Mouse (Mus musculus): ENCODE measurements around the gene Acbd4.
A peak's percentile ranks its signal among the peaks of the same experiment; 100 is the strongest.

The Acbd4 gene

GRCm38 (mm10) chr11:103093306-103093705 lies 8.2 kb upstream of the Acbd4 start:
- DNase-seq (ENCODE audit: low spot score in 2 of 2), result no peak

GRCm38 (mm10) chr11:103093862-103094833 lies 7.3 kb upstream of the Acbd4 start:
- DNase-seq (ENCODE audit: low spot score in 2 of 2), result peak in 1 of 2 experiments; percentile 75

- no peak for DNase-seq (ENCODE audit: low spot score in 2 of 2)
These were observed 6.3 kb upstream of the Acbd4 start for GRCm38 (mm10) chr11:103095107-103095670.

DNA sequence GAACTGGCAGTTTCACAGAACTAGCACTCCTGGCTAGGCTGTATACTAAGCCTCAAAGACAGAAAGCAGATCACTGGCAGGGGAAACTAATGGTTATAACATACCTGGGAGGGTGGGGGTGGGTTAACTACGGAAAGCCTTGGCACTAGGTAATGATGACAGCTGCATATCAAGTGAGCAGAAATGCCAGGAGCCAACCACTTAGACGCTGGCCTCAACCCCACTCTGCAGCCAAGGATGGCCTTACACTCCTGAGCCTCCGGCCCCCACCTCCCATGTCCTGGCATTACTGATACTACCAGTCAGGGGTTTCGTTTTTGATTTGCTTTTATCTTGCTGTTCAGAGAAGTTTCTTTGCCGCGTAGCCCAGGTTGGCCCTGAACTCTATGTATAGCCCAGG lies 5.7 kb upstream of the Acbd4 start:
- DNase-seq (ENCODE audit: low spot score in 2 of 2), result no peak

GRCm38 (mm10) chr11:103096979-103097894 lies 4.2 kb upstream of the Acbd4 start:
- no peak for DNase-seq (ENCODE audit: low spot score in 2 of 2)

DNA sequence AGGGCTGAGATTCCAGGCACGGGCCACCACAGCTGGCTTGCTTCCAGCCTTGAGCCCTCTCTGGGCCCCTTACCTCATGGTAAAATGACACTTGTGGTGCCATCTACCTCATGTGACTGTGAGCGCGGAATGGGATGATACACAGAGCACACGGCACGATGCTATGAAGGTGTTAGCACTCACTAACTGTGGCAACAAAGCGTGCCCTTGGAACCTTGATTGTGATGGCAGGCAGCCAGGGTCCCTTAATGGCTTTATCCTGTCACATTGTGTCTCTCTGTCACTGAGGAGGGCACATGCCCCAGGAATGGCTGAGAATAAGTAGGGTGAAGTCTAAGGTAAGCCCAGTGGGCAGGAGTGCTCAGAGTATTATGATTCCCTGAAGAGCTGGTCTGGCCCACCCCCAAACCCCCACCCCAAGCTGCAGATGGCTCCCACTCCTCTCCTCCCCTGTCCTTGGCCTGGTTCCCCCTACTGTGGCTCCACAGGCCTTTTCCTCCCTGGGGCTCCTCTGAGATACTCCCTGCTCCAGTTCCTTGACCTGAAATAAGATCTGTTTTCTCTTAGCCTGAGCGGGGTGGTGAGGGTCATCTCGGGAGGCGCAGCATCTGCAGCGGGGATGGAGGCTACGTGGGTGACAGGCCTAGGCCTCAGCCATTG lies 2.8 kb upstream of the Acbd4 start:
- no peak for DNase-seq (ENCODE audit: low spot score in 2 of 2)

- DNase-seq (ENCODE audit: low spot score in 2 of 2), result no peak
These were observed 2.0 kb upstream of the Acbd4 start for GRCm38 (mm10) chr11:103099352-103099940.

DNA sequence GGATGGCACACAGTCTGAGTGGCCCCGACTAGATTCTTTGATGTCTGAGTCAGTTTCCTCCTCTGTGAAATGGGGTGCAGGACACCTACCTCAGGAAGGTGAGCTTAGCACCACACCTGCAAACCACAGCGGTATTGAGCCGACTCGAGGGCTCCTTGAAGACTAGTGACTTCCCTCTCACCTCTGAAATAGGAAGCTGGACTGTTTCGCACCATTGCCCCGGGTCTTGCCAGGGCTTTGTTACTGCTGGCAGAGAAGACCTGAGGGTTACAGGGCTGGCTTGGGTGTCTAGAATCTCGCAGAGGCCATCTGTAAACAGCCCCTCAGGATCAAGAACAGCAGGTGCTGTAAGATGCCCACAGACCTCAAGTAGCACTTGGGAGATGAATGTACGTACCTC lies 1.1 kb upstream of the Acbd4 start:
- DNase-seq (ENCODE audit: low spot score in 2 of 2), result no peak

GRCm38 (mm10) chr11:103101866-103102501 lies 502 bp downstream of the Acbd4 start:
- DNase-seq (ENCODE audit: low spot score in 2 of 2), result peak; percentile 60 to 72

DNA sequence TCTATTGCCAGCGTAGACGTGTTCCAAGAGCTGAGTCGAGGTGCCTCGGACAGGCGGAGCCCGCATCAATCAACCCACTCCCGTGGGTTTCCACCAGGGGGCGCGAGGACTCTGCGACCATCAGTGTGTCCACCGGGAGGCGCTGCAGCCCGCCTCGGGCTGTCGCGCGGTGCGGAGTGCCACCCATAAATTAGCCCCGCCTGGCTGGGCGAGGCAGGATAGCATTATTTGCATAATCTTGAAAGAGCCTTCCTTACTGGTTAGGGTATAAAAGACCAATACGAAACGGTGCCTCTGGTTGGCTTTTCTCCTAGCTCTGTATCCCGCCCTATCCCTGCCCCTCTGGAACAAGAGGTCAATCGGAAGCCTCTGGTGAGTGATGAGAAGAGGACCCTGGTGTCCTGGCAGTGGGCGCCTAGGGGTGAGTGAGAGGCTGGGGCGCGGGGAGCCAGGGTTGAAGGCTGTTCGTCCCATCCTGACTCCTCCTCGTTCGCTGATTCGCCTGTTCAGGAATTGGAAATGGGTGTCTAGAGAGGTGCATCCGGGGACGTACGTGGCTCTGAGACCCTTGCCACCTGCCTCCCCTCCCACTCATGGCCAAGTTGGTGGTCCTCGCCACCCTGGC lies 1.4 kb downstream of the Acbd4 start:
- DNase-seq (ENCODE audit: low spot score in 2 of 2), result peak; percentile 98 to 99

DNA sequence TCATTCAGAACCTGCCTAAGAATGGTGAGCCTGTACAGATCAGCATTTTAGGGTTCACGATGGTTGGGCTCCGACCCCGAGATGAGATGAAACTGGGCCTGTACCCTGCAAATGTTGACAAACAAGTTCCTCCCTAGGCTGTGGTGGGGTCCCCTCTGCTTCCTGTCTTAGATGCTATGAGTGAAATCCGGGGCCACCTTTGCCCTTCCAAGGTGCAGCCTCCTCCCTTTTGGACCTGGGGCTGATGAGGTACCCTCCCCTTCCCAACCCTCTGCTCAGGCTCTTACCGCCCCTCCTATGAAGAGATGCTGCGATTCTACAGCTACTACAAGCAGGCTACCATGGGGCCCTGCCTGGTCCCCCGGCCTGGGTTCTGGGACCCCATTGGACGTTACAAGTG lies 2.1 kb downstream of the Acbd4 start:
- DNase-seq (ENCODE audit: low spot score in 2 of 2), result no peak

DNA sequence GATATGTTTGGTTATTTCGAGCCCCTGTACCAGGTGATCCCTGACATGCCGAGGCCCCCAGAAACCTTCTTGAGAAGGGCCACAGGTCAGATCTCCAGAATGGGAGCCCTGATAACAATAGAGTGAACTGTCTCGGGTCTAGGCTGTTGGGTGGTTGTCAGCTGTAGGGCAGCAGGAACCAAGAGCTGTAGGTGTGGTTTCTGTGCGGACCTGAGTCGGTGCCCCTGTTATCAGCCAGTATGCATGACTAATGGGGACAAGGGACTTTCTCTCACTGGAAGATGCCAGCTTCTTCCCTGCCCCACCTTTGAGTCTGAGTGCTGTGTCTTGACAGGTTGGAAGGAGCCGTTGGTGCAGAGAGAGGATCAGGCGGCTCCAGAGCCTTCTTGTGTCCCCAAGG lies 3.0 kb downstream of the Acbd4 start:
- DNase-seq (ENCODE audit: low spot score in 2 of 2), result peak in 1 of 2 experiments; percentile 53

DNA sequence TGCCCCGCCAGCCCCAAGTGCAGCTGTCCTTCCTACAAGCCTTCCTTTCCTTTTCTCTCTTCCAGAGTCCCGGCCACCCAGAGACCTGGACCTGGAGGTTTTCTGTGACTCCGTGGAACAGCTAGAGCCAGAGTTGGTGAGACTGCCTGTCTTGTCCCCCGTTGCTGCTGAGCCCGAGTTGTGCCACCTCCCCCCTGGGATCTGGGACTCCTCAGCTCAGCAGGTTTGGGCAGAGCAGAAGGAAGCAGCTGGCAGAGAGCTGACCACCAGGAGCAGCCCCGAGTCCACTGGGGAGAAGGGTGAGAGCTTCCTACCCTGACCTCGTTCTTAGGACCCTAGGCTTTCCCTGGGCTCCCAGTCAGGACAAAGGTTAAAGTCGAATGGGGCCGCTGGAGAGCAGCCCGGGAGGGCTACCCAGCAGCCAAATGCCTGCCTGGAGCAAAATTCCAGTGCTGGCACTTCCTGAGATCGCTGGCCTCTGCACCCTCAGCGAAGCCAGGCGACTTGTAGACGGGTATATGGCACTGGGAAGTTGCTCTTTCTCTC lies 3.8 kb downstream of the Acbd4 start:
- no peak for DNase-seq (ENCODE audit: low spot score in 2 of 2)

DNA sequence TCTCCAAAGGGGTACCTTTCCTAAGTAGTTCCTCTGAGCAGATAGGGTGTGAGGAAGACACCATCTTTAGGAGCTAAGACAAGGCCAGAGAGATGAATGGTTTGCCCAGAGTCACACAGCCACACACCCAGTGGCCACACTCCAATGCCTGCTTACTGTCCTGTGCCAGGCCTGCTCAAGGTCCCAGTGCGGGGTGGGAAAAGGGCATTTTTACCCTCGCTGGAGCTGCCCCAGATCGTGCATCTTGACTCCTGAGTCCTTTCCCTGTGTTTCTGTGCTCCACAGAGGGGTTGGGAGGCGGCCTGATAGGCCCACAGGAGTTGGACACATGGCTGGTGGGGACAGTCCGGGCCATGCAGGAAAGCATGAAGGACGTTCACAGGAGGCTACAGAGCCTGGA lies 4.3 kb downstream of the Acbd4 start:
- DNase-seq (ENCODE audit: low spot score in 2 of 2), result no peak

GRCm38 (mm10) chr11:103106386-103106785 lies 4.9 kb downstream of the Acbd4 start:
- no peak for DNase-seq (ENCODE audit: low spot score in 2 of 2)

DNA sequence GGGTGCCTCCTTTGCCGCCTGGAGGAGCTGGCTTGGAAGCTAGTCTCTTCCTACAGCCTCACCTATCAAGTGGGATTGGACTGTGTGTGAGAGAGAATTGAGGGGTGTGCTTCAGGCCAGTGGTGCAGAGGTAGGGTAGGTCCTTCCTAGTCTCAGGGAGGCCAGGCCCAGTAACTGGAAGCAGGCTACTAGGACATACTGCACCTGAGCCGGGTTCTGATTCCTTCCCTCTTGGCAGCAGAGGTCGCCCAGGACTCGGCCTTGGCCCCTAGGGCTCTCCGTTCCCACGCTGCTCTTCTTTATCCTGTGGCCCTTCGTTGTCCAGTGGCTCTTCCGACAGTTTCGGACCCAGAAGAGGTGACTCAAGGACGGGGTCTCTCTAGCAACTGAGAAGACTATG lies 9.8 kb downstream of the Acbd4 start:
- DNase-seq (ENCODE audit: low spot score in 2 of 2), result peak in 1 of 2 experiments; percentile 41

GRCm38 (mm10) chr11:103111881-103112551 lies 10.5 kb downstream of the Acbd4 start:
- peak; percentile 75 to 90 for DNase-seq (ENCODE audit: low spot score in 2 of 2)

- no peak for DNase-seq (ENCODE audit: low spot score in 2 of 2)
These were observed 11.1 kb downstream of the Acbd4 start for GRCm38 (mm10) chr11:103112552-103112912.

DNA sequence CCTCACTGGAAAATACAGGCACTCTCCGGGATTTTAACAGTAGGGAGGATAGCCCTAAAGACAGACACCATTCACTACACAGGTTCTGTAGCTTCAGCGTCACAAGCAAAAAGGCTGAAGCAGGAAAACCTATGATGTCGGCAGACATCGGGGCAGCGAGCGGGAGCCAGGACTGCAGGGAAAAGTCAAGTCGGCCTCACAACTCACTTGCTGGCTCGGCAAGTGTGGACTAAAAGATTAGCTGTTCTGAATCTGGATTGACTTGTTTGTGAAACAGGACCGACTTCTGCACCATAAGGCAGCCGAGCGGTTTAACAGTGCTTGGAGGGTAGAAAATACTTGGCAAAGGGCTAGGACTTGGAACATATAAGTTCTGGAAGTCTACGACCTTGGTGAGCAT lies 11.5 kb downstream of the Acbd4 start:
- peak in 1 of 2 experiments; percentile 38 for DNase-seq (ENCODE audit: low spot score in 2 of 2)
